Mouse (Mus musculus) lung, postnatal 25 days (tissue): ENCODE results near the gene Gm3139.
"Not testable (repeated sequence)": the region's sequence is repeated elsewhere in the genome, so short reads cannot be mapped to it uniquely, and the experiment has no call there.

ENCODE experiments used
- DNase-seq: peaks from one replicate; pipeline ENCODE4 v3.0.0; 2022; ENCODE audit warnings: low spot score

The Gm3139 gene

DNA sequence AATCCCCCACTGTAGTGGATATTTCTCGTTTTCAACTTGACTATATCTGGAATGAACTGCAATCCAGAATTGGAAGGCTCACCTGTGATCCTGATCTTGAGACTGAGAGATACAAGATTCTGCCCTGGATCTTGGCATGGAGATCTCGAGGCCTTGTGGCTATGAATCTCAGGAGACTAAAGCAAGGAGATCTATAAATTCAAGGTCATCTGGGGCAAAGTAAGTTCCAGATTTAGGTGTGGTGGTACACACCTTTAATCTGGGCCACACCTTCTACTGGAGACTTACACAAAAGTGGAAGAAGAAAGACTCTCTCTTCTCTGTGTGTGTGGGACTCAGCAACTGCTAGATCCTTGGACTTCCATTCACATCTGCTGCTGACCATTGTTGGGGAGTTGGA lies at the start of gene Gm3139:
Gene Gm3139, plus strand, starts transcription at position 301 of the 400 bp plus-strand sequence.
- DNase-seq: not testable (repeated sequence)
